Mouse (Mus musculus) stomach, embryonic 16.5 days (tissue): Measurements from ENCODE around the gene P2ry12. TPM values are rescaled to one million over a fixed set of nuclear protein-coding genes. Genes with fewer than 3 reads are reported as not detected.

Experiments
- ATAC-seq: fragments of 200-750 bp; cut with Nextera tagmentation; 2 replicates; pipeline ENCODE4 v1.8.0; 2017; ENCODE audit warnings: moderate number of reproducible peaks, moderate TSS enrichment; ENCODE audit not compliant: insufficient read depth, low FRiP score
- H3K27ac ChIP-seq: fragments of 300-500 bp; sonication (generic); 2 replicates; pipeline ENCODE4 v1.5.1; 2014; ENCODE audit warnings: low read length
- H3K27me3 ChIP-seq: fragments of 300-500 bp; sonication (generic); 2 replicates; pipeline ENCODE4 v1.6.1; 2014; ENCODE audit warnings: low read length, control low read depth, mixed read lengths; ENCODE audit not compliant: control insufficient read depth, insufficient read depth
- H3K36me3 ChIP-seq: fragments of 300-500 bp; sonication (generic); 2 replicates; pipeline ENCODE4 v1.6.1; 2014; ENCODE audit warnings: low read length; ENCODE audit not compliant: control insufficient read depth, insufficient read depth
- H3K4me1 ChIP-seq: fragments of 300-500 bp; sonication (generic); 2 replicates; pipeline ENCODE4 v1.6.1; 2014; ENCODE audit warnings: low read length, control low read depth, mixed read lengths; ENCODE audit not compliant: control insufficient read depth, insufficient read depth
- H3K4me2 ChIP-seq: fragments of 300-500 bp; sonication (generic); 2 replicates; pipeline ENCODE4 v1.6.1; 2014; ENCODE audit warnings: low read depth, low read length, mixed read lengths
- H3K4me3 ChIP-seq: fragments of 300-500 bp; sonication (generic); replicated peaks from 2 replicates; pipeline ENCODE4 v1.5.1; 2014; ENCODE audit warnings: mild to moderate bottlenecking, low read length
- H3K9ac ChIP-seq: fragments of 300-500 bp; sonication (generic); 2 replicates; pipeline ENCODE4 v1.6.1; 2014; ENCODE audit warnings: low read length
- H3K9me3 ChIP-seq: fragments of 300-500 bp; sonication (generic); replicated peaks from 2 replicates; pipeline ENCODE4 v1.6.1; 2016; ENCODE audit warnings: low read length, control low read depth; ENCODE audit not compliant: control insufficient read depth
- WGBS: fragments of 180-500 bp; shearing (Covaris S2); extraction: QIAGEN DNeasy Blood & Tissue Kit; methylation state at CpG from one replicate; pipeline ENCODE4 v1.1.7; 2014; 5-methylcytosine and 5-hydroxymethylcytosine counted together
- polyA plus RNA-seq: library from polyadenylated mRNA; unstranded; fragments of >200 nt; fragmentation: Nextera tagmentation; extraction: Ambion mirVana; gene quantifications from 2 replicates; pipeline ENCODE4 v1.2.1, GENCODE M21; 2015

Gene P2ry12
- polyA plus RNA-seq, 1 experiment from 2014 or later, result 3.1 TPM

GRCm38 (mm10) chr3:59278254-59278533 lies 15.5 kb upstream of the P2ry12 start:
- no peak for ATAC-seq
- 89% methylated on average over 3 of the region's 3 CpGs for WGBS
- H3K4me2 ChIP-seq, result no peak overlapping the region

GRCm38 (mm10) chr3:59277502-59278253 lies 15.0 kb upstream of the P2ry12 start:
- Histone ChIP-seq H3K27me3 (no peaks in the 10 kb centered on the region), H3K9ac (no peak overlapping the region), H3K27ac (no peak overlapping the region), H3K36me3 (no peaks in the 10 kb centered on the region), H3K9me3 (no peaks in the 10 kb centered on the region), H3K4me1 (no peaks in the 10 kb centered on the region), H3K4me3 (no peak overlapping the region), H3K4me2 (no peak overlapping the region)
- no peak for ATAC-seq
- WGBS, result 38% methylated on average over 3 of the region's 3 CpGs

More at GRCm38 (mm10) chr3:59278254-59278533, 15.5 kb upstream of the P2ry12 start:
- no peak overlapping the region for H3K27ac ChIP-seq
- H3K9ac ChIP-seq, result no peak overlapping the region
- no peaks in the 10 kb centered on the region for H3K9me3 ChIP-seq
- no peaks in the 10 kb centered on the region for H3K27me3 ChIP-seq
- H3K4me3 ChIP-seq, result no peak overlapping the region
- no peaks in the 10 kb centered on the region for H3K4me1 ChIP-seq
- H3K36me3 ChIP-seq, result no peaks in the 10 kb centered on the region

GRCm38 (mm10) chr3:59270811-59271210 lies 8.1 kb upstream of the P2ry12 start:
- no peak overlapping the region for H3K4me2 ChIP-seq
- H3K36me3 ChIP-seq, result no peaks in the 10 kb centered on the region
- no peak for ATAC-seq
- no peak overlapping the region for H3K27ac ChIP-seq
- no peaks in the 10 kb centered on the region for H3K9me3 ChIP-seq
- 91% methylated on average over 6 of the region's 6 CpGs for WGBS
- H3K4me1 ChIP-seq, result no peaks in the 10 kb centered on the region
- no peak overlapping the region for H3K9ac ChIP-seq
- no peak overlapping the region for H3K4me3 ChIP-seq
- H3K27me3 ChIP-seq, result no peaks in the 10 kb centered on the region

- H3K4me2 ChIP-seq, result no peak overlapping the region
- 79% methylated on average over 3 of the region's 3 CpGs for WGBS
- H3K4me1 ChIP-seq, result no peaks in the 10 kb centered on the region
- H3K36me3 ChIP-seq, result no peaks in the 10 kb centered on the region
- no peaks in the 10 kb centered on the region for H3K27me3 ChIP-seq
- ATAC-seq, result no peak
- no peak overlapping the region for H3K27ac ChIP-seq
- H3K9ac ChIP-seq, result no peak overlapping the region
- H3K4me3 ChIP-seq, result no peak overlapping the region
- no peaks in the 10 kb centered on the region for H3K9me3 ChIP-seq
Measured at GRCm38 (mm10) chr3:59263988-59264387, 1.3 kb upstream of the P2ry12 start.

GRCm38 (mm10) chr3:59263417-59263816 lies 746 bp upstream of the P2ry12 start:
- 94% methylated on average over 2 of the region's 2 CpGs for WGBS
- no peak overlapping the region for H3K4me3 ChIP-seq
- no peak for ATAC-seq
- no peak overlapping the region for H3K27ac ChIP-seq
- no peak overlapping the region for H3K4me2 ChIP-seq
- no peaks in the 10 kb centered on the region for H3K4me1 ChIP-seq
- no peak overlapping the region for H3K9ac ChIP-seq
- no peaks in the 10 kb centered on the region for H3K9me3 ChIP-seq
- H3K36me3 ChIP-seq, result no peaks in the 10 kb centered on the region
- H3K27me3 ChIP-seq, result no peaks in the 10 kb centered on the region

- H3K36me3 ChIP-seq, result no peaks in the 10 kb centered on the region
- H3K9me3 ChIP-seq, result no peaks in the 10 kb centered on the region
- no peak overlapping the region for H3K27ac ChIP-seq
- 72% methylated on average over 9 of the region's 9 CpGs for WGBS
- H3K27me3 ChIP-seq, result no peaks in the 10 kb centered on the region
- H3K9ac ChIP-seq, result no peak overlapping the region
- no peaks in the 10 kb centered on the region for H3K4me1 ChIP-seq
- no peak overlapping the region for H3K4me3 ChIP-seq
- no peak overlapping the region for H3K4me2 ChIP-seq
- ATAC-seq, result no peak
Measured at GRCm38 (mm10) chr3:59261709-59262472, 780 bp downstream of the P2ry12 start.

GRCm38 (mm10) chr3:59260745-59261144 lies 1.9 kb downstream of the P2ry12 start:
- no peak overlapping the region for H3K4me2 ChIP-seq
- no peaks in the 10 kb centered on the region for H3K4me1 ChIP-seq
- H3K27me3 ChIP-seq, result no peaks in the 10 kb centered on the region
- 59% methylated on average over 5 of the region's 5 CpGs for WGBS
- ATAC-seq, result no peak
- H3K9me3 ChIP-seq, result no peaks in the 10 kb centered on the region
- no peaks in the 10 kb centered on the region for H3K36me3 ChIP-seq
- no peak overlapping the region for H3K27ac ChIP-seq
- no peak overlapping the region for H3K9ac ChIP-seq
- no peak overlapping the region for H3K4me3 ChIP-seq

- Histone ChIP-seq H3K9ac (no peak overlapping the region), H3K27me3 (no peaks in the 10 kb centered on the region), H3K4me1 (no peaks in the 10 kb centered on the region), H3K36me3 (no peaks in the 10 kb centered on the region), H3K4me3 (no peak overlapping the region), H3K9me3 (no peaks in the 10 kb centered on the region), H3K27ac (no peak overlapping the region), H3K4me2 (no peak overlapping the region)
- no peak for ATAC-seq
- 70% methylated on average over 20 of the region's 20 CpGs for WGBS
Measured at GRCm38 (mm10) chr3:59257740-59258664, 4.7 kb downstream of the P2ry12 start.

GRCm38 (mm10) chr3:59250454-59250853 lies 12.2 kb downstream of the P2ry12 start:
- no peak overlapping the region for H3K27ac ChIP-seq
- 96% methylated on average over 1 of the region's 1 CpGs for WGBS
- ATAC-seq, result no peak
- H3K36me3 ChIP-seq, result no peaks in the 10 kb centered on the region
- no peaks in the 10 kb centered on the region for H3K9me3 ChIP-seq
- H3K4me1 ChIP-seq, result no peaks in the 10 kb centered on the region
- H3K4me2 ChIP-seq, result no peak overlapping the region
- H3K27me3 ChIP-seq, result no peaks in the 10 kb centered on the region
- H3K9ac ChIP-seq, result no peak overlapping the region
- no peak overlapping the region for H3K4me3 ChIP-seq
